Mouse (Mus musculus): Measurements from ENCODE around the gene Plagl1. TPM values are rescaled to one million over a fixed set of nuclear protein-coding genes. Genes with fewer than 3 reads are reported as not detected.
"Not testable (repeated sequence)": the region's sequence is repeated elsewhere in the genome, so short reads cannot be mapped to it uniquely, and the experiment has no call there.

Gene Plagl1
- 116 and 125 TPM in 2 replicates for polyA plus RNA-seq (2014; fragmentation: Nextera tagmentation; extraction: Ambion mirVana)

GRCm38 (mm10) chr10:13060021-13060668, at the start of gene Plagl1:
TSS of gene Plagl1 (plus strand) at chr10:13060504.
- Histone ChIP-seq H3K4me1 (ENCODE audit: control insufficient read depth, insufficient read depth, low read length) (peaks cover 8% of the 10 kb centered on the region; the same call in 1 of the 2 replicates), H3K9me3 (ENCODE audit: control insufficient read depth, low read length) (no peaks in the 10 kb centered on the region), H3K36me3 (ENCODE audit: control insufficient read depth, insufficient read depth, low read length) (no peaks in the 10 kb centered on the region), H3K9ac (ENCODE audit: low read depth, low read length) (peak within 1 kb of the TSS; percentile 47), H3K27ac (ENCODE audit: low read depth, low read length) (no peak within 1 kb of the TSS), H3K4me3 (ENCODE audit: low read length) (peak within 1 kb of the TSS; percentile 34), H3K27me3 (ENCODE audit: control insufficient read depth, insufficient read depth, low read length) (peaks cover 10% of the 10 kb centered on the region; the same call in 1 of the 2 replicates), H3K4me2 (replicated peaks; ENCODE audit: low read depth, low read length) (peak within 1 kb of the TSS; percentile 61)
- ATAC-seq (ENCODE audit: low FRiP score, low TSS enrichment): no peak
- 63% methylated on average over 11 of the region's 11 CpGs for WGBS

GRCm38 (mm10) chr10:13014026-13014425, 46.3 kb upstream of the Plagl1 start:
- 67% methylated on average over 7 of the region's 7 CpGs for WGBS
- no peak overlapping the region for H3K4me3 ChIP-seq (ENCODE audit: low read length)
- peaks cover 6% of the 10 kb centered on the region for H3K4me1 ChIP-seq (ENCODE audit: control insufficient read depth, insufficient read depth, low read length)
- H3K4me2 ChIP-seq (replicated peaks; ENCODE audit: low read depth, low read length): no peak overlapping the region
- no peak overlapping the region for H3K27ac ChIP-seq (ENCODE audit: low read depth, low read length)
- no peaks in the 10 kb centered on the region for H3K27me3 ChIP-seq (ENCODE audit: control insufficient read depth, insufficient read depth, low read length)
- H3K36me3 ChIP-seq (ENCODE audit: control insufficient read depth, insufficient read depth, low read length): no peaks in the 10 kb centered on the region
- H3K9ac ChIP-seq (ENCODE audit: low read depth, low read length): no peak overlapping the region
- no peak for ATAC-seq (ENCODE audit: low FRiP score, low TSS enrichment)
- no peaks in the 10 kb centered on the region for H3K9me3 ChIP-seq (ENCODE audit: control insufficient read depth, low read length)

- Histone ChIP-seq H3K36me3 (ENCODE audit: control insufficient read depth, insufficient read depth, low read length) (no peaks in the 10 kb centered on the region), H3K4me3 (ENCODE audit: low read length) (no peak overlapping the region), H3K9me3 (ENCODE audit: control insufficient read depth, low read length) (no peaks in the 10 kb centered on the region), H3K4me1 (ENCODE audit: control insufficient read depth, insufficient read depth, low read length) (no peaks in the 10 kb centered on the region), H3K27ac (ENCODE audit: low read depth, low read length) (no peak overlapping the region), H3K9ac (ENCODE audit: low read depth, low read length) (no peak overlapping the region), H3K27me3 (ENCODE audit: control insufficient read depth, insufficient read depth, low read length) (no peaks in the 10 kb centered on the region), H3K4me2 (replicated peaks; ENCODE audit: low read depth, low read length) (no peak overlapping the region)
- WGBS: 21% methylated on average over 4 of the region's 4 CpGs
- peak; percentile 78 for ATAC-seq (ENCODE audit: low FRiP score, low TSS enrichment)
Observed at GRCm38 (mm10) chr10:13016573-13016972, 43.7 kb upstream of the Plagl1 start.

GRCm38 (mm10) chr10:13018510-13018909, 41.8 kb upstream of the Plagl1 start:
- Histone ChIP-seq H3K36me3 (ENCODE audit: control insufficient read depth, insufficient read depth, low read length) (no peaks in the 10 kb centered on the region), H3K4me1 (ENCODE audit: control insufficient read depth, insufficient read depth, low read length) (no peaks in the 10 kb centered on the region), H3K27me3 (ENCODE audit: control insufficient read depth, insufficient read depth, low read length) (no peaks in the 10 kb centered on the region), H3K9ac (ENCODE audit: low read depth, low read length) (no peak overlapping the region), H3K9me3 (ENCODE audit: control insufficient read depth, low read length) (no peaks in the 10 kb centered on the region), H3K27ac (ENCODE audit: low read depth, low read length) (no peak overlapping the region), H3K4me3 (ENCODE audit: low read length) (no peak overlapping the region), H3K4me2 (replicated peaks; ENCODE audit: low read depth, low read length) (no peak overlapping the region)
- 0 out of 2 replicates have a peak, but pooled peaks have one; percentile 74 for ATAC-seq (ENCODE audit: low FRiP score, low TSS enrichment)
- WGBS: 63% methylated on average over 7 of the region's 7 CpGs

GRCm38 (mm10) chr10:13019026-13019425, 41.3 kb upstream of the Plagl1 start:
- Histone ChIP-seq H3K27ac (ENCODE audit: low read depth, low read length) (no peak overlapping the region), H3K27me3 (ENCODE audit: control insufficient read depth, insufficient read depth, low read length) (no peaks in the 10 kb centered on the region), H3K4me1 (ENCODE audit: control insufficient read depth, insufficient read depth, low read length) (no peaks in the 10 kb centered on the region), H3K36me3 (ENCODE audit: control insufficient read depth, insufficient read depth, low read length) (no peaks in the 10 kb centered on the region), H3K4me3 (ENCODE audit: low read length) (no peak overlapping the region), H3K9ac (ENCODE audit: low read depth, low read length) (no peak overlapping the region), H3K4me2 (replicated peaks; ENCODE audit: low read depth, low read length) (no peak overlapping the region), H3K9me3 (ENCODE audit: control insufficient read depth, low read length) (no peaks in the 10 kb centered on the region)
- no peak for ATAC-seq (ENCODE audit: low FRiP score, low TSS enrichment)
- WGBS: 71% methylated on average over 5 of the region's 5 CpGs

GRCm38 (mm10) chr10:13022103-13022502, 38.2 kb upstream of the Plagl1 start:
- 87% methylated on average over 4 of the region's 4 CpGs for WGBS
- H3K4me1 ChIP-seq (ENCODE audit: control insufficient read depth, insufficient read depth, low read length): no peaks in the 10 kb centered on the region
- H3K27me3 ChIP-seq (ENCODE audit: control insufficient read depth, insufficient read depth, low read length): no peaks in the 10 kb centered on the region
- ATAC-seq (ENCODE audit: low FRiP score, low TSS enrichment): no peak
- H3K9ac ChIP-seq (ENCODE audit: low read depth, low read length): no peak overlapping the region
- H3K36me3 ChIP-seq (ENCODE audit: control insufficient read depth, insufficient read depth, low read length): no peaks in the 10 kb centered on the region
- H3K9me3 ChIP-seq (ENCODE audit: control insufficient read depth, low read length): no peaks in the 10 kb centered on the region
- H3K4me2 ChIP-seq (replicated peaks; ENCODE audit: low read depth, low read length): no peak overlapping the region
- no peak overlapping the region for H3K4me3 ChIP-seq (ENCODE audit: low read length)
- no peak overlapping the region for H3K27ac ChIP-seq (ENCODE audit: low read depth, low read length)

- 71% methylated on average over 3 of the region's 3 CpGs for WGBS
- H3K9me3 ChIP-seq (ENCODE audit: control insufficient read depth, low read length); H3K4me2 ChIP-seq (replicated peaks; ENCODE audit: low read depth, low read length); H3K36me3 ChIP-seq (ENCODE audit: control insufficient read depth, insufficient read depth, low read length); H3K4me1 ChIP-seq (ENCODE audit: control insufficient read depth, insufficient read depth, low read length); H3K4me3 ChIP-seq (ENCODE audit: low read length); H3K27me3 ChIP-seq (ENCODE audit: control insufficient read depth, insufficient read depth, low read length); H3K9ac ChIP-seq (ENCODE audit: low read depth, low read length); H3K27ac ChIP-seq (ENCODE audit: low read depth, low read length); ATAC-seq (ENCODE audit: low FRiP score, low TSS enrichment): not testable (repeated sequence)
Observed at GRCm38 (mm10) chr10:13023985-13024384, 36.3 kb upstream of the Plagl1 start.

GRCm38 (mm10) chr10:13027702-13028101, 32.6 kb upstream of the Plagl1 start:
- Histone ChIP-seq H3K27ac (ENCODE audit: low read depth, low read length) (no peak overlapping the region), H3K4me1 (ENCODE audit: control insufficient read depth, insufficient read depth, low read length) (no peaks in the 10 kb centered on the region), H3K36me3 (ENCODE audit: control insufficient read depth, insufficient read depth, low read length) (no peaks in the 10 kb centered on the region), H3K27me3 (ENCODE audit: control insufficient read depth, insufficient read depth, low read length) (no peaks in the 10 kb centered on the region), H3K4me2 (replicated peaks; ENCODE audit: low read depth, low read length) (no peak overlapping the region), H3K4me3 (ENCODE audit: low read length) (no peak overlapping the region), H3K9me3 (ENCODE audit: control insufficient read depth, low read length) (no peaks in the 10 kb centered on the region), H3K9ac (ENCODE audit: low read depth, low read length) (no peak overlapping the region)
- no peak for ATAC-seq (ENCODE audit: low FRiP score, low TSS enrichment)
- 89% methylated on average over 5 of the region's 5 CpGs for WGBS

GRCm38 (mm10) chr10:13028215-13028614, 32.1 kb upstream of the Plagl1 start:
- no peak for ATAC-seq (ENCODE audit: low FRiP score, low TSS enrichment)
- Histone ChIP-seq H3K4me2 (replicated peaks; ENCODE audit: low read depth, low read length) (no peak overlapping the region), H3K9me3 (ENCODE audit: control insufficient read depth, low read length) (no peaks in the 10 kb centered on the region), H3K36me3 (ENCODE audit: control insufficient read depth, insufficient read depth, low read length) (no peaks in the 10 kb centered on the region), H3K27ac (ENCODE audit: low read depth, low read length) (no peak overlapping the region), H3K27me3 (ENCODE audit: control insufficient read depth, insufficient read depth, low read length) (no peaks in the 10 kb centered on the region), H3K9ac (ENCODE audit: low read depth, low read length) (no peak overlapping the region), H3K4me1 (ENCODE audit: control insufficient read depth, insufficient read depth, low read length) (no peaks in the 10 kb centered on the region), H3K4me3 (ENCODE audit: low read length) (no peak overlapping the region)
- WGBS: 100% methylated on average over 1 of the region's 1 CpGs

Data from kidney, embryonic 14.5 days (tissue).